Mouse (Mus musculus): ENCODE data around the gene Mical3.

The Mical3 gene

GRCm38 (mm10) chr6:120957331-120957730, 173.5 kb downstream of the Mical3 start:
- DNase-seq (ENCODE audit: low spot score) = no peak

DNA sequence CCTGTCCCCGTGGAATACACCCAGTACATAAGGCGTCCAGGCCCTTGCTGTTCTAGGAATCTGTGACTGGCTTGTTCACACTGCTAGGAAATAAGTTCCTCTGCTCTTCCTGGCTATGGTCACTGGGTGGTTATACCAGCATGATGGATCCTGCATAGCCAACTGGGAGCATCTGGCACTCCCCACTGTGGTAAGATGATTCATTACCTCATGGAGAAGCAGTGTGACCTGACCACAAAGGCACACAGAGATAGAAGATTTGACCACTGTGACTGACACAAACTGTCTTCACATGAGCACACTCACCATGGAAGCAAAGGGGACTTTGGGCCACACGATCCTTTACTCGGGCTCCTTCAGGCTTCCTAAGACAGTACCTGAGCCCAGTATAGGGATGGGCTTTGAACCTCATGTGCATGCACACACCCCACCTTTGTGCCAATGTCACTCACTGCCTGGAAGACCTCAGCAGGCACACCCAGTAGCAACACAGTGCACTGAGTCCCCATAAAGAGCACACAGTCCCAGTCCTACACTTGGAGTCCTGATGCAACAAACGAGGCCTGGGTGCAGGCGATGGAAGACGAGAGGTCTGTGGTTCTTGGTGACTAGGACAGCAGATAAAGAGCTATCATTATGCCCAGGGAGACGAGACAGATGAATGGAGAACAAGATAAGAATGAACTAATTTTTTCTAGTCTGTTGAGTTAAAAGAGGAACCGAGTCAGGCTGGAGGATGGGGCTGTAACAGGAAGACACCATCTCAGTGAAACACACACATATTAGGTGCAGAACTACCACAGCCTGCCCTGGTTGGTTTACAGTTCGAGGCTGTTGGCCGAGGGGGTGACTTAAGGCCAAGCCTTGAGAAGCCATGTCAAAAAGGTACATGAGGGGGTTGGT, 174.3 kb downstream of the Mical3 start:
- no peak for DNase-seq (ENCODE audit: low spot score)

- no peak for DNase-seq (ENCODE audit: low spot score)
These were observed 175.6 kb downstream of the Mical3 start for GRCm38 (mm10) chr6:120955215-120955614.

GRCm38 (mm10) chr6:120954241-120954640, 176.6 kb downstream of the Mical3 start:
- DNase-seq (ENCODE audit: low spot score) = no peak

GRCm38 (mm10) chr6:120952475-120952874, 178.3 kb downstream of the Mical3 start:
- no peak for DNase-seq (ENCODE audit: low spot score)

DNA sequence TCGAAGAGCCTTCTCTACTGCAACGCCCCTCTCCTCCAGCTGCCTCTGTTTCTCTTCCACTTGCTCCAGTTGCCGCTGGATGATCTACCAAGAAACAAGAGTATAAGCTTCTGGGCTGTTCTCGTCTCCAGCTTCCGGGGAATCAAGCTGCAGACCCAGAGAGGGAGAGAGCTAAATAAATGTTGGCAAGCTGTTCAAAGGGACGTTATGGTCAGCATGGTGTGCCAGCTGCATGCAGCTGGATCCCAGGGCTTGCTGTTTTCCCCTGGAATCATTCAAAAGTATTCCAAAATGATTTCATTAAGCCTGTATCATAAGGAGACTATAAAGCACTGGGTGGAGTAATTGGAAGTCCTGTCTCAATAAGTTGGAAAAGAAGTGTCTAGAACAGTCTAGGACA, 179.5 kb downstream of the Mical3 start:
- no peak for DNase-seq (ENCODE audit: low spot score)

DNA sequence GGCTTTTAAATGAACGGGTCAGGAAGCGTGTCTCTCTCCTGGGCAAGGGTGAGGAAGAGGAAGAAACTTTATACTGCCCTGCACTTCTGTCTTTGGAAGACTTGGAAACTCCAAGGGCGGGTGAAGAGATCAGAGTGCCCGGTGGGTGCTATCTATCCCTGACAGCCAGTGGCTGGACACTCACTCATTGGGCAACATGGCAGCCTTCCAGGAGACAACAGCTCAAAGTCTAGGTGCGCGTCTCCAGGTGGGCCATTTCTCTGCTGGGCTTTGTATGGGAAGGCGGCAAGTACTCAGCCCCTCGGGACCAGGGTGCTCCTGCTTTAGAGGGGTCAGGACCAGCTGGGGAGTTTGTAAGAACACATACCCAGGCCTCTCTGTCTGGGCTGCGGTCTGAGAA, 185.3 kb downstream of the Mical3 start:
- DNase-seq (ENCODE audit: low spot score) = no peak

- DNase-seq (ENCODE audit: low spot score) = no peak
These were observed 186.8 kb downstream of the Mical3 start for GRCm38 (mm10) chr6:120943964-120944363.

DNA sequence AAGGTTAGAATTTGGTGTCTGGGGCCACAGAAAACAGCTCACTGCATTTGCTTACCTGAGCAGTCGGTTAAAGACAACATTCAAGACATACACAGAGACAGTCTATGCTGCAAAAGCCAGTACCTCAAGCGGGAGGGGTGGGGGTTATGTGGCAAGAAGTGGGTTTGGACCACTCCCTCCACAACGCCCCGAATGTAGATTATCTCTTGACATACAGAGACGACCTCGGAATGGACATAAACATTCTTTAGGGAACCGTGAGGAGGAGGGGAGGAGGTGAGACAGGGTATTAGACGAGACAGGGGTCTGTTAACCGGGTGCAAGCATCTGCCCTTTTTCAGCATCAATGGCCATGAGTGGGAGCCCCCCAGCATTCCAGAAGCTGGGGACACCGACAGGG, 187.2 kb downstream of the Mical3 start:
- DNase-seq (ENCODE audit: low spot score) = no peak

- no peak for DNase-seq (ENCODE audit: low spot score)
These were observed 187.7 kb downstream of the Mical3 start for GRCm38 (mm10) chr6:120943079-120943478.

DNA sequence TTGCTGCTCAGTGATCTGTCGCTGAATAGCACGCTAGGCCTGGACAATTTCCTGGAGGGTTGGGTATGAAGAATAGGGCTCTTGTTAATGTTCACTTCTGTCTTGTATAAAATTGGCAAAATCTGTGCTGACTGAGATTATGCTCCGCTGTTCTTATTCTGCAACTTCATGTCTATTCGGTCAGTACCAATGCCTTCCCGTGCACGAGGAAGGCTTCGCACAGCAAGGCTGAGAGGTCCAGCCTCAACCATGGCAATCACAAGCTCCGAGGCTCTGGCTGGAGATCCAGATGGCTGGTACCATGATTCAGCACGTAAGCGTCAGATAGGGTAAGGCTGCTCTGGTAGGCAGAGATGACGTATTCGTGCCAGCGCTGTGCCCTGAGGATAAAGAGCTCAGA, 189.2 kb downstream of the Mical3 start:
- DNase-seq (ENCODE audit: low spot score) = no peak

DNA sequence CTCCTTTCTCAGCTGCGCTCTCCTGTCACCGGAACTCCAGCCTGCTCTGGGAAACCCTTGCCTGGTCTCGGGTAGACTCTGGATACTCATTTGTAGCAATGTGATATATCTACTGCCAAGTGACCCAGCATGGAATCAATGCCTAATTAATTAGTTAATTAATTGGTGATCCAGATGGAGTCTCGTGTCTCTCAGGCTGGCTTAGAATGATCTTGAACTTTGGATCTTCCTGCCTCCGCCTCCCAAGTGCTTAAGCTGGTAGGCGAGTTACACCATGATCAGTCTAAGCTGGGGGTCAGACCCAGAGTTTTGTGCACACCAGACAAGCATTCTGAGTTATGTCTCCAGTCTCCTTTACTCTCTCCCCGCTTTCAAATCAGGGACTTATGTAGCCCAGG, 189.7 kb downstream of the Mical3 start:
- DNase-seq (ENCODE audit: low spot score) = no peak

DNA sequence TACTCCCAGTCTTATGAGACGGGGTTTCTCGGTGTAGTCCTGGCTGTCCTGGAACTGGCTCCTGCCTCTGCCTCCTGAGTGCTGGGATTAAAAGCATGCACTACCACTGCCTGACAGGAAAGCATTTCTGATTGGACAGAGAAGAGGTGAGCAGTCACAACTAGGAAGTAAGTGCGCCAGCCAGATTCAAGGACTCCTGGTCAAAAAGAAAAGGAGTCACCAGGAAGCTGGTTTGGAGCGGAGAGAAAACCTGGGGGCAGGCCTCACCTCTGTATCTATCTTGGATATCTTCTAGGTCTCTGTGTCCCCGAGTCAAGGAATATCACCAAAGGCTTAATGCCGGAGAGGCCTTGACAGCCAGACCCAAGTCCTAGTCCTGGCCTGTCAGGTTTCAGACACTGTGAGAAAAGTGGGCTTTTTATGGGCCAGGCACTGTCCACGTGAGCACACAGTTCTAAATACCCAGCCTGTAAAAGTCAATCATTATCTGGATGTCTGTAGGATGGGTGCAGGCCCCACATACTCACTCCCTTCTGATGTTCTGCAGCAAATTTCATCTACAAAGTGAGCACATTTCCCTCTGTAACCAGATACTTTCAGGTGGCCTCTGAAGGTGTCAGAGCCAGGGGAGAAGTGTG, 190.2 kb downstream of the Mical3 start:
- no peak for DNase-seq (ENCODE audit: low spot score)

GRCm38 (mm10) chr6:120939783-120940182, 191.0 kb downstream of the Mical3 start:
- DNase-seq (ENCODE audit: low spot score) = no peak

- DNase-seq (ENCODE audit: low spot score) = no peak
These were observed 191.9 kb downstream of the Mical3 start for GRCm38 (mm10) chr6:120938763-120939450.

DNA sequence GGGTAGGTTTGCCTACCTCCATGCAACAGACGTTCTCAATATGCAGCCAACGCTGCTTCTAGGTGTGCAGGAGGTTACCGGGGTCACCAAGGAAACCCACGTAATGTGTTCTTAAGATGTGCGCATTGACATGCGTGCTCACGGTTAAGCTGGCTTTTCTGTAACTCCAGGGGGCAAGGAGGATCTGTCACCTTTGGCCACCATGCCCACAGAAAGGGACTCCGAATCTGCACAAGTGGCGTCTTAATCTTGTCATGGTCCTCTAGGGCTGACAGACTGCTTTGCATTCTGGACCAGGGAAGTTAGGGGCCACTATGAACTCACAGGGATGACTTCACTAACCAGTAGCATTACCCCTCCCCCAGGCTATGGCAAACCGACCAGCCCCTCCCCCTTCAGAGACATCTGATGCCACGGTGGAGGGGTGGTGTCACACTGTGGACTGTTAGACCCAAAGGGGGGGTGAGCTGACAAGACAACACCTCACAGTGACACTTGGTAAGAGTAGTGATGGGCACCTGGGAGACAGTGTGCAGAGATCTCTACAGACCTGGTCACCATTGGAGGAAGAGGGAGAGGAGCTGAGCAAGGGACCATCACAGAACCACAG, 192.7 kb downstream of the Mical3 start:
- no peak for DNase-seq (ENCODE audit: low spot score)

GRCm38 (mm10) chr6:120937104-120937617, 193.6 kb downstream of the Mical3 start:
- no peak for DNase-seq (ENCODE audit: low spot score)

GRCm38 (mm10) chr6:120934176-120934575, 196.6 kb downstream of the Mical3 start:
- no peak for DNase-seq (ENCODE audit: low spot score)

GRCm38 (mm10) chr6:120933670-120934069, 197.1 kb downstream of the Mical3 start:
- DNase-seq (ENCODE audit: low spot score) = no peak

DNA sequence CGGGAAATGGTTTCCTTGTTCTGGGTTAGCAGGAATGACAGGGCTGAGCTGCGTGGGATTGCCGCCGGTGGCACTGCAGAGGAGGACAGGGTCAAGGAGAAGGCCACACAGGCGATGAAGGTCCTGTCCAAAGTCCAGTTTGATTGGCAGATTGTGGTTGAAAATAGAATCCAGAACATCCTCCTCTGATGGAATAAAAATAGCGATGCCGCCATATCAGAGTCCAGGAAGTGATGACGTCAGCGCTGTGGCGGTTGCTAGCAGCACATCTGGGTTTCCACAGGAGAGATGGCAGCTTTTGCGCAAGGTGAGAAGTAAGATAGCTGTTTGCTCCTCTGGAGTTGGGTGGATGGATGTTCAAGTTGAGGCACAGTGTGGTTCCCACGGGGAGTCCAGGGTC, 198.2 kb downstream of the Mical3 start:
- no peak for DNase-seq (ENCODE audit: low spot score)

DNA sequence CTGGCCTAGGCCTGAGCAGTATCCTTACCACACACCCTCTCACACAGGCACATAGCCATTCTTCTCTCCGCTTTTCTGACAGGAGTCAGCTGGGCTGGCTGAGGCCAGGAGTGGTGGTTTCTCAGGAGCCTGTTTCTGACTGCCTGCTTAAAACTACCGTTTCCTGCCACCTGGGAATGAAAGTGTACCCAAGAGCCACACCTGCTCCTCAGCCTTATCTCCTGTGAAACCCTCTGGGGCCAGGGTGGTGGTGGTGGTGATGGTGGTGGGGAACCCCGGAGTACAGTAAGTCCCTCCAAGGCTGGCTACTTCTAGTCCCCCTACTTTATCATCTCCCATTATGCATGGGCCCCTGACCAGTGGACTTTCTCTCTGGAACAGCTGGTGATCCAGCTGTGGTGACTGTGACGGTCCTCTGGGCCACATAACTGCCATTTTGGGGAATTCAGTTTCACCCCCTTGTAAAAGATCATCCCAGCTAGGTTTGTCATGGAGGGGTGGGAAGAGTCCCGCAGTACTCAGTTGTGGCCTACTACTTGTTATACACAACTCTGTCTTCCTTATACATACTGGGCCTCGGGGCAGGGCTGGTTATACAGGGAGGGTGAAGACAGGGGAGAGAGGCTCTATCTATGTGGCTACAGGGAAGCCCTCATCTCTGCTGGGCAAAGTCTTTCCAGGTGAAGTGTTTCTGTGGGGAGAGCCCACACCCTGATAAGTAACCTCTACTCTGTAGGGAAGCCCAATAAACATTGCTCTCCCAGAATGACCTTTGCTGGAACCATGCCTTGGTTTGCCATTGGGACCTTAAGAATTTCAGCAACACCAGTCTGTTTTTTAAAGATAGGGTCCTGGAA, 200.1 kb downstream of the Mical3 start:
- no peak for DNase-seq (ENCODE audit: low spot score)
